Mouse (Mus musculus): ENCODE results near the gene Fancc.

DNA sequence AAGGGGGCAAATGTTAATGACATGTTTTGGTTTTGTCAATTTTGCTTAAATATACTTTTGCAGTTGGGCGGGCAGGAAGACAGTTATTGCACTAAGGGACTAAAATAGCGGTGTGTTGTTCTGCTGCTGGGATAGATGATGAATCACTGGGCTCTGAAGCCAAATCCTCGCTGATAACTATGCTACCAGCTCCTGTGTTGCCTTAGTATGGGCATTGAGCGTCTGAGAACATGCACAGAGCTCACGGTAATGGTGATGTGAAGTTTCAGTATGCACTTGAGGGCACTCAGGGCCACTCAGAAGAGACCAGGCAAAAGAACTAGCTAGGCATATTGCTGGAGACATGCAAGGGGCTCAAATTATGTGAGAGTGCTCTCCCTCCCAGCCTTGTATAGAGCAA, 256.2 kb downstream of the Fancc start:
- TF ChIP-seq EP300 (IDR thresholded peaks at IDR 0.05; ENCODE audit: low read depth) (0 out of 2 replicates have a peak, but pooled peaks have one; percentile 51), CTCF (IDR thresholded peaks at IDR 0.05; ENCODE audit: low read depth) (no peak)
